8 mouse cellular contexts compared by ENCODE assay signal in genomic region chr4:97775494-97776265, GRCm38 (mm10). TPM values are rescaled to one million over a fixed set of nuclear protein-coding genes. Genes with fewer than 3 reads are reported as not detected.
DNase-seq lines count a peak whose midpoint lies in the region; ATAC-seq and TF ChIP-seq lines count a peak whose summit lies in the region.

No protein-coding gene starts in this region.

- peak; percentile 40 for TF ChIP-seq CTCF in layer of hippocampus, adult 2 months (conservative IDR thresholded peaks at IDR 0.05)
- TF ChIP-seq CTCF in thymus, adult 2 months (IDR thresholded peaks at IDR 0.05; ENCODE audit: borderline replicate concordance, control insufficient read depth, extremely low read depth, insufficient read depth, low read length, poor library complexity), result no peak

- H3K9ac ChIP-seq in embryonic facial prominence, embryonic 14.5 days (ENCODE audit: low read depth, low read length), result peak overlapping the region; percentile 100
- peak overlapping the region; percentile 99 for H3K9ac ChIP-seq in intestine, embryonic 14.5 days (ENCODE audit: low read length)

- H3K27me3 ChIP-seq in embryonic facial prominence, embryonic 14.5 days (replicated peaks; ENCODE audit: control insufficient read depth, insufficient read depth, low read length), result no peaks in the 10 kb centered on the region
- H3K27me3 ChIP-seq in intestine, embryonic 14.5 days (replicated peaks; ENCODE audit: control insufficient read depth, insufficient read depth, low read length), result no peaks in the 10 kb centered on the region
- peaks cover 78% of the 10 kb centered on the region for H3K27me3 ChIP-seq in midbrain, embryonic 10.5 days (ENCODE audit: low read depth, poor library complexity, severe bottlenecking)
- peaks cover 14% of the 10 kb centered on the region for H3K27me3 ChIP-seq in thymus, adult 2 months (ENCODE audit: control insufficient read depth, insufficient read depth, low read length)

- no peak for ATAC-seq in embryonic facial prominence, embryonic 14.5 days (ENCODE audit: low read depth)
- ATAC-seq in intestine, embryonic 14.5 days (replicated peaks; ENCODE audit: low FRiP score, low TSS enrichment, low read depth), result no peak

- peaks cover 17% of the 10 kb centered on the region for H3K4me1 ChIP-seq in embryonic facial prominence, embryonic 14.5 days (ENCODE audit: control insufficient read depth, insufficient read depth, low read length)
- peaks cover 15% of the 10 kb centered on the region for H3K4me1 ChIP-seq in intestine, embryonic 14.5 days (replicated peaks; ENCODE audit: control insufficient read depth, insufficient read depth, low read length)
- H3K4me1 ChIP-seq in midbrain, embryonic 10.5 days, result peaks cover 67% of the 10 kb centered on the region
- H3K4me1 ChIP-seq in thymus, adult 2 months (replicated peaks; ENCODE audit: control insufficient read depth, insufficient read depth, low read length), result peaks cover 16% of the 10 kb centered on the region

- H3K4me3 ChIP-seq in layer of hippocampus, adult 2 months, result peak overlapping the region; percentile 79
- peak overlapping the region; percentile 91 for H3K4me3 ChIP-seq in embryonic facial prominence, embryonic 14.5 days (ENCODE audit: low read depth, low read length)
- H3K4me3 ChIP-seq in intestine, embryonic 14.5 days (ENCODE audit: low read depth, low read length), result peak overlapping the region; percentile 82
- H3K4me3 ChIP-seq in midbrain, embryonic 10.5 days, result peak overlapping the region; percentile 76
- no peak overlapping the region for H3K4me3 ChIP-seq in thymus, adult 2 months (ENCODE audit: control insufficient read depth, insufficient read depth, low read length)

- peak overlapping the region; percentile 92 for H3K27ac ChIP-seq in layer of hippocampus, adult 2 months
- peak overlapping the region; percentile 98 for H3K27ac ChIP-seq in embryonic facial prominence, embryonic 14.5 days (replicated peaks; ENCODE audit: low read depth, low read length)
- peak overlapping the region; percentile 92 for H3K27ac ChIP-seq in intestine, embryonic 14.5 days (ENCODE audit: low read depth)
- H3K27ac ChIP-seq in midbrain, embryonic 10.5 days (replicated peaks), result peak overlapping the region; percentile 46
- no peak overlapping the region for H3K27ac ChIP-seq in thymus, adult 2 months (ENCODE audit: control insufficient read depth, insufficient read depth, low read length)

- intact Hi-C loops in left cerebral cortex, postnatal 36 days (cut with DNase I), result loop anchor here (5.0 to 10.0 kb wide), 2 partner anchors 191 to 547 kb away; no protein-coding TSS in a partner anchor

- H3K9me3 ChIP-seq in embryonic facial prominence, embryonic 14.5 days (ENCODE audit: control insufficient read depth, low read length), result no peaks in the 10 kb centered on the region
- H3K9me3 ChIP-seq in intestine, embryonic 14.5 days (ENCODE audit: control insufficient read depth, low read length), result no peaks in the 10 kb centered on the region
- no peaks in the 10 kb centered on the region for H3K9me3 ChIP-seq in midbrain, embryonic 10.5 days (replicated peaks)

- WGBS in embryonic facial prominence, embryonic 14.5 days, result 2% methylated on average over 20 of the region's 20 CpGs
- 1% methylated on average over 20 of the region's 20 CpGs for WGBS in intestine, embryonic 14.5 days
- under 1% methylated on average over 20 of the region's 20 CpGs for WGBS in midbrain, embryonic 10.5 days
- 7% methylated on average over 20 of the region's 20 CpGs for WGBS in thymus, adult 2 months

- TF ChIP-seq POLR2A in thymus, adult 2 months (IDR thresholded peaks at IDR 0.05; ENCODE audit: control insufficient read depth, extremely low read depth, insufficient read depth, low read length, poor library complexity), result no peak

- peak overlapping the region; percentile 67 for H3K4me2 ChIP-seq in embryonic facial prominence, embryonic 14.5 days (ENCODE audit: low read depth, low read length)
- peak overlapping the region; percentile 79 for H3K4me2 ChIP-seq in intestine, embryonic 14.5 days (ENCODE audit: low read length)

- H3K36me3 ChIP-seq in embryonic facial prominence, embryonic 14.5 days (ENCODE audit: control insufficient read depth, insufficient read depth, low read length), result no peaks in the 10 kb centered on the region
- no peaks in the 10 kb centered on the region for H3K36me3 ChIP-seq in intestine, embryonic 14.5 days (ENCODE audit: control insufficient read depth, insufficient read depth, low read length)
- no peaks in the 10 kb centered on the region for H3K36me3 ChIP-seq in midbrain, embryonic 10.5 days
- no peaks in the 10 kb centered on the region for H3K36me3 ChIP-seq in thymus, adult 2 months (ENCODE audit: control insufficient read depth, insufficient read depth, low read length)

- DNase-seq in layer of hippocampus, adult 2 months (ENCODE audit: low spot score in 2 of 2), result no peak
- DNase-seq in layer of hippocampus, postnatal 36 days, result no peak
- DNase-seq in embryonic facial prominence, embryonic 14.5 days (ENCODE audit: low spot score), result peak; percentile 58
- no peak for DNase-seq in intestine, embryonic 14.5 days (ENCODE audit: low spot score)
- no peak for DNase-seq in midbrain, embryonic 10.5 days (ENCODE audit: low spot score)
- DNase-seq in thymus, adult 2 months, result no peak
- DNase-seq in cerebellum, adult 8-10 months, result no peak
- no peak for DNase-seq in left cerebral cortex, postnatal 36 days (ENCODE audit: low spot score in 2 of 2)

RNA-seq across cellular contexts. Expression of gene E130114P18Rik, which starts 2.2 kb away (rescaled TPM):
- 1 to 10 TPM; 7.1 to 7.9 TPM for total RNA-seq in layer of hippocampus, adult 2 months (2021)
- total RNA-seq in layer of hippocampus, postnatal 36 days (2021), result 1 to 10 TPM; 7.5 to 8.6 TPM
- polyA plus RNA-seq in embryonic facial prominence, embryonic 14.5 days (2014; fragmentation: Nextera tagmentation; extraction: Ambion mirVana), result 4.1 and 4.4 TPM in 2 replicates
- polyA plus RNA-seq in intestine, embryonic 14.5 days (2014; fragmentation: Nextera tagmentation; extraction: Ambion mirVana), result 5.2 and 8.0 TPM in 2 replicates
- 2.7 and 3.9 TPM in 2 replicates for polyA plus RNA-seq in midbrain, embryonic 10.5 days (2016; fragmentation: Nextera tagmentation; extraction: Ambion mirVana)
- polyA plus RNA-seq in thymus, adult 2 months (2012; rRNA removed), result 0.09 TPM in 1 of 2 replicates, not detected in the other
- total RNA-seq in left cerebral cortex, postnatal 36 days (2021), result 1 to 10 TPM; 5.0 to 5.9 TPM

RNA-seq across cellular contexts. Expression of gene Nfia, which starts 3.1 kb away (rescaled TPM):
- total RNA-seq in layer of hippocampus, adult 2 months (2021), result 100 to 1,000 TPM; 113 to 115 TPM
- 100 to 1,000 TPM; 103 to 121 TPM for total RNA-seq in layer of hippocampus, postnatal 36 days (2021)
- 61.7 and 62.6 TPM in 2 replicates for polyA plus RNA-seq in embryonic facial prominence, embryonic 14.5 days (2014; fragmentation: Nextera tagmentation; extraction: Ambion mirVana)
- polyA plus RNA-seq in intestine, embryonic 14.5 days (2014; fragmentation: Nextera tagmentation; extraction: Ambion mirVana), result 42.1 and 43.8 TPM in 2 replicates
- 5.9 and 13.3 TPM in 2 replicates for polyA plus RNA-seq in midbrain, embryonic 10.5 days (2016; fragmentation: Nextera tagmentation; extraction: Ambion mirVana)
- polyA plus RNA-seq in thymus, adult 2 months (2012; rRNA removed), result 26.4 and 33.6 TPM in 2 replicates
- 10 to 100 TPM; 62.9 to 75.3 TPM for total RNA-seq in left cerebral cortex, postnatal 36 days (2021)
